Mouse (Mus musculus) lung, postnatal 36 days (tissue): ENCODE measurements around the gene Olfr545.
"Not testable (repeated sequence)": the region's sequence is repeated elsewhere in the genome, so short reads cannot be mapped to it uniquely, and the experiment has no call there.

Experiments
- DNase-seq: peaks from one replicate; pipeline ENCODE4 v3.0.0; 2022; ENCODE audit warnings: mixed read lengths

Gene Olfr545

DNA sequence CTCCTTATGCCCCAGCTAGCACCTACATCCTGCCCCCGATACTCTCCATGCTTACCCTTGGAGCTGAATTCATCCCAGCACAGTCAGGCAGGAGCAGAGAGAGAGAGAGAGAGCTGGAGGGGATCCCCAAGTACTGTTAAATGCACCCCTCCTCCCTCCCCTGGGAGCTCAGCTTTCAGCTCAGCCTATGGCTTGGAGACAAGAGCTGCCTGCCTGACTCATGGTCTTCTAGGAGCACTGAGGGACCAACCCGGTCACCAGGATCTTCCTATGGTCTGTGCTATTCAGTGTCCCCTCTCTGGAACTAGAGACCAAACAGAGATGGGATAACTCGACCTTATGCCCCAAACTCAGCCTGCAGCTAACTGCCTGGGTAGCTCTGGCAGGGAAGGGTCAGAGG, at the start of gene Olfr545:
Gene Olfr545, minus strand, starts transcription at position 101 of the 400 bp plus-strand sequence.
- no peak for DNase-seq

DNA sequence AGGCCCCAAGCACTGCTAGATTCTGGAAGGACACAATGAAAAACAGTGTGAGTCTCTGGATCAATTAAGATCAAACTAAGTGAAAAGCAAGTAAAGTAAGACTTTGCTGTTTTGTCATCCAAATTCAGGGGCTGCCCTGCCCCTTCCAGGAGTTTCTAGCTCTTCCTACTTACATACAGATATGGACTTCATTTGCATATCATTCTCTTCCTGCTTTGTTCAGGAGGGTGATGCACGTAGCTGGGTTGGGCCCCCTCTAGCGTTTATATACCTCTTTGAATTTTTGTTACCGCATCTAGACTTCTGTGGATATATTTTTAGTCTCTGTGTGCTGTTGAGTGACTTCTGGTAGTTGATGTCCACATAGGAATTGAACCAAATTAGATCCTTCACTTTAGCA, 41.9 kb upstream of the Olfr545 start:
- DNase-seq: no peak

DNA sequence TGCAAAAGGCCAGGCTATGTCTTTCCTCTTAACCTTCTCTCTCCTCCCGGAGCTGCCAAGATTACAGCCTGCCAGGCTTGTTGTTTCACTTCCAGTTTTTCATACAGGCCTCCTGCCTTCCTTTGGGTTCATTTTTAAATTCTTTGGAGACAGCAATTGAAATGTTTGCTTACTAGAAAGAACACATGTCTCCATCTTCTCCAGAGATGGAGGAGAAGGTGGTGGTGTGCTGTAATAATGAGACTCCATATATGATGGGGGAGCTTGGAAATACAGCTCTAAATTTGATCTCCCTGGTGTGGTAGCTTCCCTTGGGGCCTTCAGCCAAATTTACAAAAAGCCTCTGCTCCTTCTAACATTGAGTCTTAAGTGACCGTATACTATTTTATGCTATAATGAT, 41.2 kb upstream of the Olfr545 start, which contains the start of gene Olfr548-ps1:
Gene Olfr548-ps1, plus strand, starts transcription at position 301 of the 400 bp plus-strand sequence.
- no peak for DNase-seq

DNA sequence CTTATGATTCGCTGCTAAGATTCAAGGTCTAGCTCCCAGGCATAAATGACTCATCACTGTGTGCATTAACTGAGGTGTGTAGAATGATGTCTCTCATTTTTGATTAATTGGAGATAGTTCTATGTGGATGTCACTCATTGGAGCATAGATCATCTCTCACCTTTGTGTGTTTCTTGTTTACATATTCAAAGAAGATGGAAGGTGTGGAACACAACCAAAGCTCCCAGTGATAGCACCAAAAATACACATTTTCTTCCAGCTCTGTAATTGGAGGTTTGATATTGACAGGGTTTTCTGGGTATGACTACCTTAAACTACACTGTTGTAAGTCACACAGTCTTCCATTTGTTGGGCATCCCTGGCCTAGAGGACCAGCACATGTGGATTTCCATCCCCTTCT, 35.1 kb upstream of the Olfr545 start, which contains the start of gene Olfr547:
Gene Olfr547, plus strand, starts transcription at position 301 of the 400 bp plus-strand sequence.
- DNase-seq: no peak

DNA sequence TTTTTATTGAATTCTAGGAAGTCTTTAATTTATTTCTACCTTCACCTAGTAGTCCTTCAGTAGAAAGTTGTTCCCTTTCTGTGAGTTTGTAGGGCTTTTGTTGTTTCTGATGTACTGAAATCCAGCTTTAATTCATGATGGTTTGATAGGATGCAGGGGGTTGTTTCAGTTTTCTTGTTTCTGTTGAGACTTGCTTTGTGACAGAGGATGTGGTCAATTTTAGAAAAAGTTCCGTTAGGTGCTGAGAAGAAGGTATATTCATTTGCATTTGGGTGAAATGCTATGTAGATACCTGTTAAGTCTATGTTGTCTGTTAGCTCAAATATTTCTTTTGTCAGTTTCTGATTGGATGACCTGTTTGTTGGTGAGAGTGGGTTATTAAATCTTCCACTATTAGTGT, 29.7 kb upstream of the Olfr545 start:
- DNase-seq: no peak

DNA sequence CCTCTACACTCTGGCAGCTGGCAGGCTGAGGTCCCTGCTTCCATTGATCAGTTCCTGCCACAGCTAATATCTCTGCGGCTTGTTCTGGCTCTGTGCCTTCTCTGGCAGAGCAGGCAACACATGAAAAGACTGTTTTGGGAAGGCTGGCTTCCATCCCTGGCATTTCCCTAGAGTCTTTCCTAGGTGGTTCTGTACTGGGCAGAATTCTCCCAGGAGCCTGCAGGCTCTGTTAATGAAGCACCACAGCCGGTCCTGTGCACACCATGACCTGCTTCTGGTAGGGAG, 17.6 kb upstream of the Olfr545 start:
- no peak for DNase-seq

DNA sequence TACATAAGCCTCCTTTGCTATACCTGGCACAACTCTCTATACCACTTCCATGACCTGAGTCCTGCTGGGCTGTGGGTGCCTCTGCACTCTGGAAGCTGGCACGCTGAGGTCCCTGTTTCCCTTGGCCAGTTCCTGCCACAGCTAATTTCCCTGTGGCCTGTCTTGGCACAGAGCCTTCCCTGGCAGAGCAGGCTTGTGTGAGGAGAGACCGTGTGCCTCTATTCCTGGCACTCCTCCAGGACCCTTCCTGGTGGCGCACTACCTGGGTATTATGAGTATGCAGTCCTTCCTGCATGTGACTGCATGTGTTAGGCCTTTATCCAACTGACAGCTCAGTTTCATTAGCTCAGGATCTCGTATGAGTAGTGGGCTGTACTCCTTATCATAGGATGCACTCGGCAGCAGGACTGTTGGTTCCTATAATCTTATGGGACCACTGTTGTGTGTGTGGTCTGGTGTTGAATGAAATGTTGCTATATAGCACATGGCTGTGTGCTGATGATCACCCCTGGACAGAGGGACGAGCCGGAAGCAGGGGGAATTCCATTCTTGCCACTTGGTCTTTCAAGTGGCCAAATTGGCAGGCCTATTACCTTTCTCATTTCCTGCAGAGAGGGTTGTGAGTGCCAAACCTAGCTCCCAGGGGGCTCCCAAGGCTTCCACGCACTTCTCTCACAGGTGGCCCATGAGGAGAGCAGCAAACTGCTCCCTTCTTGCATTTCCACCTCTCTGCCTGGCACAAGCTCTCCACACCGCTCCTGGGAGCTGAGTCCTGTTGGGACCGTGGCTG, 17.1 kb upstream of the Olfr545 start:
- DNase-seq: peak; percentile 21

DNA sequence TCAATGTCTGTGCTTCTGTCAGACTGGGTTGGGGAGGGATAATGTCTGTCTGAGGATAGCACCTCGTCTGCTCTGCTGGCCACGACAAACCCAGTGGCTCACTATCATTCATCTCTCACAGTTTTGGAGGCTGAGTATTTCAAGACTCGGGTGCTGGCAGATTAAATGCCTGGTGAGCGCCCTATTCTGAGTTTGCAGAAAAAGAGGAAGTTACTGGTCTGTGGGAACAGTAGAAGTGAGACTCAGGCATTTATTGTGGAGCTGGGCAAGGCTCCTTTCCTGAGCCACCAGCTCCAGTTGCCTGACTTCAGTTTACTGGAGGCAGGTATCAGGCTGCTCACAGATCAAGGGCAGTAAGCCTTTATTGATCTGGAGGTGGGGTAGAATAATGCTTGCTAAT, 14.8 kb upstream of the Olfr545 start:
- DNase-seq: no peak

DNA sequence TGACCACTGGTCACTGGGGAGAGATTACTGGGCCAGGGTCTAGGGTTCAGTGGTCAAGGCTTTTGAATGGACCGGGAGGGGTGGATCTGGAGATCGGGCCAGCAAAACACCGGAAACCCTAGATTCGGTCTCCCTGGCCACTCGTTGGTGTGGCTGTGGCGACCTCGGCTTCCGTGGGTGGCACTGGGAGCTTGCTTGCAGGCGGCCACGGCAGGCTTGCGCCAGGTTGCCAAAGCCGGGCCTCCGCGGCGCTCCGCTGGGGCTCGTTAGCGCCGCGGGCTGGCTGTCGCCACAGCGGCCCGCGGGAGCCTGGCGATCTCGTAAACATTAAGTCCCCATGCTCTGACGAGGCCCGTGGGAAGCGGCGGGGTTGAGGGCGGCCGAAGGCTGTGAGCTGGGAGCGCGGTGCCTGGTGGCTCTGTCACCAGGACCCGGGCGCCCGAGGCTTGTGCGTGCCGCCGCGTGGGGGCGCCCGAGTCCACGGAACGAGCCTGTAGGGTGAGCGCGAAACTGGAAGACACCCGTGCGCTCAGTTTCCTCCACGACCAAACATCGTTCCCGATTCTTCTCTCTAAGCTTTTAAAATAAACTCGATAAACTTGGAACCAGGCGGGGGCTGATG, 13.6 kb upstream of the Olfr545 start:
- peak; percentile 85 for DNase-seq

DNA sequence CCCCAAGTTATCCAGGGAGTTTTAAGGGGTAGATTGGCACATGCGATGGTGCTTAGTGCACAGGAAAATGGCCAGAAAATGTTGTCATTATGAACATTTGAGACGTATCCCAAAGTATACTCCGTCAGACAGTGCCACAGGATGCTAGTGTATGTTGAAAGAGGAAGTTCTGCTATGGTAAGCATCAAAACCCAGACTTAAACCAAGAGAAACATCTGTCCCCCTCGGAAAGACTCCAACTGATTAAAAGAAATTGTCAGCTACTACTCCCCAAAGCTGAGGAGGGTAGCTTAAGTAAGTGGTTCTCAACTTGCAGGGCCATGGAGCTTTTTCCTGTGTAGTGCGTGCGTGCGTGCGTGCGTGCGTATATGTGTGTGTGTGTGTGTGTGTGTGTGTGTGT, 12.6 kb upstream of the Olfr545 start:
- no peak for DNase-seq

DNA sequence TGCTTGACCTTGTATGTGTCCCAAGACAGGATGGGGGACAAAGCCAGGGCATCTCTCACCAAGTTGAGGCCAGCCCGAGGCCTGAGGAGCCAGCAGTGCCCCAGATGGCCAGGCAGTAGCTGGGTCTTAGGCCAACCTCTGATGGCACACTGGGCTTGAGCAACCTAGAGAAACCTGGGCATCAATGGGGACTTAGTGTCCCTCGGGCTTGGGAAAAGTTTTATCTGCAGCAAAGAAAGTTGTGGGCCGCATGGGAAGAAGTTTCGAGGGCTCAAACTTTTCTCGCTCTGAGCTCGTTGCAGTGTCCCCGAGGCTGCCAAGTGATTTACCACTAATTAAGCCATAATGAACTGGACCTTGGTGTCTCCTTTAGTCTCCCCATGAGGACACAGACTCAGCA, 10.4 kb upstream of the Olfr545 start:
- DNase-seq: no peak

DNA sequence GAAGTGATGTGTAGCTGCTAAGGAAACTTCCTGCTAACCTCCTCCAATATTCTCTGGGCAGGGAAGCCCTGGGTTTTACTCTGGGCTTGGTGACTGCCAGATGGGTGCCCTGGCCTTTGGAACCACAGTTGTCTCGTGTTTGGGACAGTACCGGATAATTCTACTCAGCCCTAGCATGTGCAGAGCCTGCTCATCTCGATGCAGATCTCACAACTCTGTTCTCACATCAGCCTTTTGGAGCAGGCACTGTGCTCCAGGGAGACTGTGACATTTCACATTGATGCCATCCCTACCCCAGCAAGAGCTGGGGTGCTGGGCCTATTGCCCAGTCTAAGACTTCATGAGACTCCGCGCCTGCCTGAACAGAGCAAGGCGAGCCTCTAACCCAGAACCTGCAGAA, 9.3 kb upstream of the Olfr545 start:
- DNase-seq: no peak

DNA sequence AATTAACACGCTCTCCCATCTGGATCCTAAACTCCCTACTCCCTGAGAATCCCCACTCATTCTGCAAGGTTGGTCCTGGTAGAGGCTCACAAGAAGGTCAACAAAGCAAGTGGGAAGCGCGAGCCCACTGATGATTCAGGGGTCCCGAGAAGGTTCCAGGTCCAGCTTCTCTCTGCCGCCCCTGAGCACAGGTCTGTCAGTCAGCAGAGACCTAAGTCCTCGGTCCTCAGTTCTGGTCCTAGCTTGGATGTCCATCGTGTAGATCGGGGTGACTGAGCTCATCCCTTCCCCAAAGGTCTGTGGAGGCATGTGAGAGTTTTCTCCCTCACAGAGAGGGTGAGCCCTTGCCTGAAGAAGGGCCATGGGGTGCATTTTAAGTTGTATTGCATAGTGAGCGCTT, 8.7 kb upstream of the Olfr545 start:
- no peak for DNase-seq

DNA sequence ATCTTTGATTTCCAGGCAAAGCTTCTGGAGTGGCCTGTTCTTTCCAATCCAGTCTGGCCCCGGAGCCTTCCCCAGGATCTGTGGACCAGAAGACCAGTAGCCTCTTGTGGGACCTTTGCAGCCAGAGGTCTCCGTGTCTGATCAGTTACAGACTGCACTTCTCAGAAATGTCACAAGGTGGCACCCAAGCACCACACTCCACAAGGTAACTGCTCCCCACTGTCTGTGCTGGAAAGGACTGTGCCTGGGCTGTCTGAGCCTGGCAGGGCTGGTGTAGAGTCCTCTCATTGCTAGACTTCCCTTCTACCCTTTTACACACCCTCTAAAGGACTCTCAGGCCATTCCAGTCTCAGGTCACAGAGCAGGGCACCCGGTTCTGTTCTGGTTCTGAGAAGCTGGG, 7.5 kb upstream of the Olfr545 start:
- DNase-seq: peak; percentile 86

DNA sequence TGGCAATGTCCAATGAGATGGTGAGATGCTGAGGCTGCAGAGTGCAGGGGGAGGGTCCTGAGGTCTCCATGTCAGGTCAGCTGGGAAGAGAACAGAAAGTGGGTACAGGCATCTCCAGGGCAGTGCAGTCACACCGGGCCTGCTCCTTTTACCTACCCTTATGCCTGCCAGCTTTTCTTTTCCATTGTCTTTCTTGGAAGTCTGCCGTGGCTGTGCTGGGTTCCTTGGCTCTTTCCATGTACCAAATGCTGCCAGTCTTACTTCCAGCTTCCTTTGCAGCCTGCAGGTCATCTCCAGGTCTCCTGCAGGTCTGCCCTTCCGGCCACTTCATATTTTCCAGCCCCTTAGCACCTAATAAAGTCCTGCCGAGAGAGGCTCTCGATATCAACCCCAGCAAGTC, 2.6 kb upstream of the Olfr545 start:
- no peak for DNase-seq

DNA sequence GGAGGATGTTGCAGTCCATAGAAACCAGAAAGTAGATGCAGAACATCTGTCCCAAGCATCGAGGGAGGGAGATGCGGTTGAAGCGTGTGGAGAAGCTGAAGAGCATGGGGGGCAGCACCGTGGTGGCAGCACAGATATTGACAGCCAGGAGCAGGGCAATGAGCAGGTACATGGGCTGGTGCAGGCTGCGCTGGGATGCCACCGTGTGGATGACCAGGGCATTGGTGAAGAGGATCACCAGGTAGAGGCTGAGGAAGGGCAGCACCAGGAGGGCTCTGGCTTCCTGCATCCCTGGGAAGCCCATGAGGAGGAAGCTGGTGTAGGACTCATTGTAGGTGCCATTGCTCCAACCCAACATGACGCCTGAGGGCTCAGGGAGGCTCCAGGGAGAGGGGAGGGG, 5.0 kb downstream of the Olfr545 start:
- DNase-seq: not testable (repeated sequence)

DNA sequence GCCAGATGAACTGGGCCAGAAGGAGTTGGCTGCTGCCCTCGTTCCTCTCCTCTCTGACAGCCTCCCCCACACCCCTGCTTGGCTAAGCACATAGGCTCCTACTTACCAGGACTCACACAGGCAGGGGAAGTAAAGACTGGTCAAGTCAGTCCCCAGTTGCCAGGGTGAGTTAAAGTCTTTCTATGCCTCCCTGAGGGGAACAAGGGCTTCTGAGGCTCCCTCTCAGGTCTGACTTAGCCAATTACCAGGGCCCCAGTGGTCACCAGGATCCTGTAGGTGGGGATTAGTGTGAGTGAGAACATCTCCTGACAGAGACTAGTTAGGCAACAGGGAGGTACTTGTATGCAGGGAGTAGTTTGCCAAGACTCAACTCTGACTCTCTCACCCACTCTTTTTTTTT, 11.2 kb downstream of the Olfr545 start, which contains the start of gene Olfr544:
Gene Olfr544, minus strand, starts transcription at position 153 of the 400 bp plus-strand sequence.
- no peak for DNase-seq

DNA sequence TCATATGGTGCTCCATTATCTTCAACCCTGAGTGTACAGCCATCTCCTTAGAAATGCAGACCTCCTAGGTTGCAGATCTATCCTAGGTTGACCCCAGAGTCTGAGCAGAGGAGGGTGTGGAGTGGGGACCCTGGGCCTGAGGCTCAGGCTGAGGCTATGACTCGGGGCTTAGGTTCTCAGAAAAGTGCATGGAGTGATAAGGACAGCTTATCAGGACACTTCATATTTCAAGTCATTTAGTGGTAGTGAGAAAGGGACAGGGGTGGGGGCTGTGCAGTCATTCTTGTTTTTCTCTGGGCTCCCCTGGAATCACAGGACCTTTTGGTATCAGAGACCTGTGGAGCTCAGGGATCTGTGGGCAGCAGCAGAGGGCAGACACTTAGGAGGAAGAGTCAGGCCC, 13.3 kb downstream of the Olfr545 start:
- DNase-seq: no peak

DNA sequence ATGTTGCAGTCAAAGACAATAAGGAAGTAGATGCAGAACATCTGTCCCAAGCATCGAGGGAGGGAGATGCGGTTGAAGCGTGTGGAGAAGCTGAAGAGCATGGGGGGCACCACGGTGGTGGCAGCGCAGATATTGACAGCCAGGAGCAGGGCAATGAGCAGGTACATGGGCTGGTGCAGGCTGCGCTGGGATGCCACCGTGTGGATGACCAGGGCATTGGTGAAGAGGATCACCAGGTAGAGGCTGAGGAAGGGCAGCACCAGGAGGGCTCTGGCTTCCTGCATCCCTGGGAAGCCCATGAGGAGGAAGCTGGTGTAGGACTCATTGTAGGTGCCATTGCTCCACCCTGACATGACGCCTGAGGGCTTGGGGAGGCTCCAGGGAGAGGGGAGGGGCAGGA, 14.6 kb downstream of the Olfr545 start:
- DNase-seq: not testable (repeated sequence)

DNA sequence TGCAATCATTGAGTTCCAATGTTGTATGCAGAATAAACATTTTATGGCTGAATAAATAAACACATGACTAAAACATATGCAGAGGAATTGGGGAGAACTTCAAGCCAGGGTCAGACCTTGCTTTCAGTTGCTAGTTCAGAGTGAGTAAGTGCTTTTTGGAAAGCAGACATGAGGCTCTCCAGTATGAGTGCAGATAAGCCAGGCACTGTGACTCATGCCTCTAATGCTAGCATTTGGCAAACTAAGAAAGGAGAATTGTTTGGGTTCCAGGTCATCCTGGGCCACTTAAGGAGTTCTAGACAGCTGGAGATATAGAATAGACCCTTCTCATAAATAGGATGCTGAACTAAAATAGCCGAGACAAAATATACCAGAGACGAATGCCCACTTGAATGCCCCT, 15.7 kb downstream of the Olfr545 start:
- peak; percentile 21 for DNase-seq

DNA sequence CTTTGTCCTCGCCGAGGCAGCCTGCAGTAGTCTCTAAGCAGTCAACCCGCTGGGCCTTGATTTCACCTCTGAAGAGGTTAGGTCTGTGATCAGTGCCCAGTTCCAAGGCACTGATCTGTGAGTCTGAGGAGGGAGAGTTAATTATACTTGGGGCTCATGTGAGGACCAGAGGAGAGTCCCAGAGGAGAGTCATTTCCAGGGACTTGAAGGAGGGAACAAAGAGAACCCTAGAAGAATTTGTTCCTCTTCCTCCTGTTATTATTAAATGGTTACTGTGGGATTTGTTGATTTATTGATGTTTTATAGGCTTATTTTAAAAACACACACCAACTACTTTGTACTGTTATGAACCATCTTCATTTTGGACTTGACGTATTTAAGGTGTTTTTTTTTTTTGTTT, 17.8 kb downstream of the Olfr545 start, which contains the start of gene Olfr543:
Gene Olfr543, minus strand, starts transcription at position 101 of the 400 bp plus-strand sequence.
- no peak for DNase-seq

DNA sequence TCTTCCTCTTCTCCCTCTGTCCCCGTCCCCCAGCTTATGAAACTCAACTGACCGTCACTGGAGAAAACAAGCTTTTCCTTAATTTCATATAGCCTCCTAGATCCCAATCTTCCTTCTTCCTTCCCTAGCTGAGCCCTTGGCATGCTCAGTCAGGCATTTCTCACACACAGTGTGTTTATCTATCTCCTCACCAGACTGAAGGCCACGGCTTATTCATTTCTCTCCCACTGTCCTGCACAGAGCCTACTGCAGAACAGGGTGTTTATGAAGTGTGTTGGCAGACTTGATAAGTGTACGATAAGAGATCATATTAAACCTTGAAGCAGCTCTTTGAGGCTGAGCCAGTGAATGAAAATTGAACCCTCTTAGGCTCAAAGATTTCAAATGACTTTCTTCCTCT, 18.6 kb downstream of the Olfr545 start:
- DNase-seq: peak; percentile 10

DNA sequence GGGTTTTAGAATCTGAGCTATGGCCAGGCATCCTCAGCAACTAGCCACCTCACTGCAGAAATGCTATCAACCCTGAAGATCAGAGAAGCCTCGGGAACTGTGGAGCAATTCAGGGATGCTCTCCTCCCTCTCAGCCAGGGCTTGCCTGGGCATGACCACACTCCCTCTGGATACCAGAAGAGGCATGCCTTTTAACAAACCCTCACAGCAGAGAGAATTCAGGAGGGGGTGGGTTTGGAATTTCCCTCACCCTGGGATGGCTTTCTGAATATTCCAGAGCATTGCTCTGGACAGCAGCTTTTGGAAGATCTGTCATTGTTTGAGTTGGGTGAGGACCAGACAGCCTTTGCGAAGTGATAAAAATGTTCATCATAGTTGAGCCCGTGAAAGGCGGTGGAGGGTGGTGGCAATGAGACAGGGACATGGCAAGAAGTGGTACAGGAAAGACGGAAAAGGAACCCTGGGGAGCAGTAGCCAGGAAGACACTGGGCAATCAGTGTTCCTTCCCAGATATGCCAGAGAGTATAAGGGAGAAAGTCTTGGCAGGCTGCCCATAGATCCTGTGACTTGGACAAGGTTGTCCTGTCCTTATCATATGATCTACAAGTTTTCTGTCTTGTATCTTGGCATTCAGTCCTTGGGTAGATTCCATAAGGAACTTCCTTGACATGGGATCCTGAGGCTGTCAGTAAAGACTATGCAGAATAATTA, 19.9 kb downstream of the Olfr545 start:
- DNase-seq: peak; percentile 83

DNA sequence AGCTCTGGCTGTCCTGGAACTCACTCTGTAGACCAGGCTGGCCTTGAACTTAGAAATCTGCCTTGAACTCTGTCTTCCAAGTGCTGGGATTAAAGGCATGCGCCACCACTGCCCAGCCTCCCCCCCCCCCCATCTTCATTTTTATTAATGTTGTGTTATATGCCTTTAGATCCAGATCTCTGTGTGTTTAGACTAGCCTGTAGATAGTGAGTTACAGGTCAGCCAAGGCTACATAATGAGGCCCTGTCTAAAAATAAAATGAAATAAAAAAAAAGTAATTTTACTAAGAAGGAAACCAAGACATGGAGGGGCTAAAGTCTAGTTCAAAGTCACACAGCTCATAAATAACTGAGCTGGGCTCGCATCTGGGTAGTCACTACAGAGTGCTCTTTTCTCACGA, 20.4 kb downstream of the Olfr545 start:
- DNase-seq: no peak
